Mouse (Mus musculus): ENCODE results near the gene Adgrl3.

Gene Adgrl3

GRCm38 (mm10) chr5:81073875-81074274, 53.9 kb downstream of the Adgrl3 start:
- DNase-seq (ENCODE audit: low read depth in 2 of 2, low spot score in 2 of 2) = no peak

- no peak for DNase-seq (ENCODE audit: low read depth in 2 of 2, low spot score in 2 of 2)
Measured at GRCm38 (mm10) chr5:81076377-81076776, 56.4 kb downstream of the Adgrl3 start.

GRCm38 (mm10) chr5:81077031-81077430, 57.1 kb downstream of the Adgrl3 start:
- no peak for DNase-seq (ENCODE audit: low read depth in 2 of 2, low spot score in 2 of 2)

GRCm38 (mm10) chr5:81077990-81078389, 58.1 kb downstream of the Adgrl3 start:
- DNase-seq (ENCODE audit: low read depth in 2 of 2, low spot score in 2 of 2) = no peak

GRCm38 (mm10) chr5:81083698-81084360, 63.9 kb downstream of the Adgrl3 start:
- no peak for DNase-seq (ENCODE audit: low read depth in 2 of 2, low spot score in 2 of 2)

- no peak for DNase-seq (ENCODE audit: low read depth in 2 of 2, low spot score in 2 of 2)
Measured at GRCm38 (mm10) chr5:81085152-81085551, 65.2 kb downstream of the Adgrl3 start.

- no peak for DNase-seq (ENCODE audit: low read depth in 2 of 2, low spot score in 2 of 2)
Measured at GRCm38 (mm10) chr5:81088667-81089066, 68.7 kb downstream of the Adgrl3 start.

GRCm38 (mm10) chr5:81094618-81095017, 74.7 kb downstream of the Adgrl3 start:
- DNase-seq (ENCODE audit: low read depth in 2 of 2, low spot score in 2 of 2) = no peak

GRCm38 (mm10) chr5:81097131-81097530, 77.2 kb downstream of the Adgrl3 start:
- DNase-seq (ENCODE audit: low read depth in 2 of 2, low spot score in 2 of 2) = no peak

GRCm38 (mm10) chr5:81107431-81107830, 87.5 kb downstream of the Adgrl3 start:
- no peak for DNase-seq (ENCODE audit: low read depth in 2 of 2, low spot score in 2 of 2)

- DNase-seq (ENCODE audit: low read depth in 2 of 2, low spot score in 2 of 2) = no peak
Measured at GRCm38 (mm10) chr5:81124483-81124882, 104.5 kb downstream of the Adgrl3 start.

- DNase-seq (ENCODE audit: low read depth in 2 of 2, low spot score in 2 of 2) = no peak
Measured at GRCm38 (mm10) chr5:81127639-81128038, 107.7 kb downstream of the Adgrl3 start.

- no peak for DNase-seq (ENCODE audit: low read depth in 2 of 2, low spot score in 2 of 2)
Measured at GRCm38 (mm10) chr5:81136394-81136793, 116.5 kb downstream of the Adgrl3 start.

GRCm38 (mm10) chr5:81155791-81156190, 135.9 kb downstream of the Adgrl3 start:
- DNase-seq (ENCODE audit: low read depth in 2 of 2, low spot score in 2 of 2) = no peak

- no peak for DNase-seq (ENCODE audit: low read depth in 2 of 2, low spot score in 2 of 2)
Measured at GRCm38 (mm10) chr5:81156281-81156680, 136.3 kb downstream of the Adgrl3 start.

- DNase-seq (ENCODE audit: low read depth in 2 of 2, low spot score in 2 of 2) = no peak
Measured at GRCm38 (mm10) chr5:81156796-81157195, 136.9 kb downstream of the Adgrl3 start.

GRCm38 (mm10) chr5:81159013-81159412, 139.1 kb downstream of the Adgrl3 start:
- no peak for DNase-seq (ENCODE audit: low read depth in 2 of 2, low spot score in 2 of 2)

- DNase-seq (ENCODE audit: low read depth in 2 of 2, low spot score in 2 of 2) = no peak
Measured at GRCm38 (mm10) chr5:81160431-81160830, 140.5 kb downstream of the Adgrl3 start.

GRCm38 (mm10) chr5:81188871-81189485, 169.0 kb downstream of the Adgrl3 start:
- DNase-seq (ENCODE audit: low read depth in 2 of 2, low spot score in 2 of 2) = no peak

GRCm38 (mm10) chr5:81200354-81200753, 180.4 kb downstream of the Adgrl3 start:
- DNase-seq (ENCODE audit: low read depth in 2 of 2, low spot score in 2 of 2) = no peak

- no peak for DNase-seq (ENCODE audit: low read depth in 2 of 2, low spot score in 2 of 2)
Measured at GRCm38 (mm10) chr5:81201885-81202284, 181.9 kb downstream of the Adgrl3 start.

- DNase-seq (ENCODE audit: low read depth in 2 of 2, low spot score in 2 of 2) = no peak
Measured at GRCm38 (mm10) chr5:81218500-81219057, 198.6 kb downstream of the Adgrl3 start.

GRCm38 (mm10) chr5:81224465-81224864, 204.5 kb downstream of the Adgrl3 start:
- no peak for DNase-seq (ENCODE audit: low read depth in 2 of 2, low spot score in 2 of 2)

Measured in CD8-positive naive resting alpha-beta T cell, adult 2 months (primary cell).